Mouse (Mus musculus): Measurements from ENCODE around the gene Lypd6.

Lypd6 gene

GRCm38 (mm10) chr2:50106879-50107278, 40.6 kb downstream of the Lypd6 start:
- no peak for DNase-seq (ENCODE audit: low spot score in 2 of 2)

- DNase-seq (ENCODE audit: low spot score in 2 of 2), result peak in 1 of 2 experiments; percentile 44
Observed at GRCm38 (mm10) chr2:50110167-50110566, 43.9 kb downstream of the Lypd6 start.

- DNase-seq (ENCODE audit: low spot score in 2 of 2), result no peak
Observed at GRCm38 (mm10) chr2:50111169-50111568, 44.9 kb downstream of the Lypd6 start.

GRCm38 (mm10) chr2:50111609-50112008, 45.4 kb downstream of the Lypd6 start:
- no peak for DNase-seq (ENCODE audit: low spot score in 2 of 2)

- DNase-seq (ENCODE audit: low spot score in 2 of 2), result no peak
Observed at GRCm38 (mm10) chr2:50112427-50112826, 46.2 kb downstream of the Lypd6 start.

- no peak for DNase-seq (ENCODE audit: low spot score in 2 of 2)
Observed at GRCm38 (mm10) chr2:50119101-50119500, 52.9 kb downstream of the Lypd6 start.

GRCm38 (mm10) chr2:50120839-50121238, 54.6 kb downstream of the Lypd6 start:
- peak in 1 of 2 experiments; percentile 9 for DNase-seq (ENCODE audit: low spot score in 2 of 2)

- no peak for DNase-seq (ENCODE audit: low spot score in 2 of 2)
Observed at GRCm38 (mm10) chr2:50123376-50123775, 57.1 kb downstream of the Lypd6 start.

- DNase-seq (ENCODE audit: low spot score in 2 of 2), result no peak
Observed at GRCm38 (mm10) chr2:50127513-50128175, 61.4 kb downstream of the Lypd6 start.

GRCm38 (mm10) chr2:50128322-50129277, 62.4 kb downstream of the Lypd6 start:
- no peak for DNase-seq (ENCODE audit: low spot score in 2 of 2)

GRCm38 (mm10) chr2:50130674-50131073, 64.4 kb downstream of the Lypd6 start:
- no peak for DNase-seq (ENCODE audit: low spot score in 2 of 2)

- DNase-seq (ENCODE audit: low spot score in 2 of 2), result no peak
Observed at GRCm38 (mm10) chr2:50143672-50144071, 77.4 kb downstream of the Lypd6 start.

- no peak for DNase-seq (ENCODE audit: low spot score in 2 of 2)
Observed at GRCm38 (mm10) chr2:50147308-50147707, 81.1 kb downstream of the Lypd6 start.

GRCm38 (mm10) chr2:50149257-50150202, 83.3 kb downstream of the Lypd6 start:
- no peak for DNase-seq (ENCODE audit: low spot score in 2 of 2)

- no peak for DNase-seq (ENCODE audit: low spot score in 2 of 2)
Observed at GRCm38 (mm10) chr2:50150203-50150590, 84.0 kb downstream of the Lypd6 start.

- DNase-seq (ENCODE audit: low spot score in 2 of 2), result no peak
Observed at GRCm38 (mm10) chr2:50150816-50151215, 84.6 kb downstream of the Lypd6 start.

GRCm38 (mm10) chr2:50151401-50151800, 85.2 kb downstream of the Lypd6 start:
- DNase-seq (ENCODE audit: low spot score in 2 of 2), result no peak

GRCm38 (mm10) chr2:50151879-50152278, 85.7 kb downstream of the Lypd6 start:
- DNase-seq (ENCODE audit: low spot score in 2 of 2), result no peak

- no peak for DNase-seq (ENCODE audit: low spot score in 2 of 2)
Observed at GRCm38 (mm10) chr2:50156009-50156408, 89.8 kb downstream of the Lypd6 start.

- DNase-seq (ENCODE audit: low spot score in 2 of 2), result no peak
Observed at GRCm38 (mm10) chr2:50160069-50160468, 93.8 kb downstream of the Lypd6 start.

- DNase-seq (ENCODE audit: low spot score in 2 of 2), result peak in 1 of 2 experiments; percentile 30
Observed at GRCm38 (mm10) chr2:50163608-50164007, 97.4 kb downstream of the Lypd6 start.

- no peak for DNase-seq (ENCODE audit: low spot score in 2 of 2)
Observed at GRCm38 (mm10) chr2:50165277-50165676, 99.0 kb downstream of the Lypd6 start.

Data from frontal cortex, postnatal 36 days (tissue).